Mouse (Mus musculus) neural tube, embryonic 10.5 days (tissue): ENCODE data around the gene Efcab5.

ENCODE experiments used
- DNase-seq: peaks from one replicate; pipeline ENCODE4 v3.0.0-alpha.2; 2017; ENCODE audit warnings: low spot score; ENCODE audit errors: extremely low spot score

Efcab5 gene

DNA sequence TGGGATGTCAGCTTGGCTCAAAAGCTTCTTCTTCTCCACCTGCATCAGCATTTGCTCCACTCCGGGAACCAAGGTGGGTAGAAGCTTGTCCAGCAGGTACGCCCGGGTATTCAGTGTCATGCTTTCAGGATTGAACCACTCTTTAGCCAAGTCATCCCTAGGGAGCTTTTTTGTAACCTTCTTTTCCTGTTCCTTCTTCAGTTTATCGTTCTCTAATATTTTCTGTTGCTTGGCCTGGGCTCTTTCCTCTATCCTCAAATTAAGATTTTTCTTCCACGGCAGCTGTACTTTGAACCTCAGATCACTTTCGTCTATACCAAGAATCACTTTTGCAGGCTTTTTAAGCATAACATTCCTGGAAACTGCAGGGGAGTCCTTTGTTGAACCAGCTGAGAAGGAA is at the start of gene Efcab5:
TSS of gene Efcab5 (minus strand) at position 101 of the 400 bp plus-strand sequence.
- no peak for DNase-seq

DNA sequence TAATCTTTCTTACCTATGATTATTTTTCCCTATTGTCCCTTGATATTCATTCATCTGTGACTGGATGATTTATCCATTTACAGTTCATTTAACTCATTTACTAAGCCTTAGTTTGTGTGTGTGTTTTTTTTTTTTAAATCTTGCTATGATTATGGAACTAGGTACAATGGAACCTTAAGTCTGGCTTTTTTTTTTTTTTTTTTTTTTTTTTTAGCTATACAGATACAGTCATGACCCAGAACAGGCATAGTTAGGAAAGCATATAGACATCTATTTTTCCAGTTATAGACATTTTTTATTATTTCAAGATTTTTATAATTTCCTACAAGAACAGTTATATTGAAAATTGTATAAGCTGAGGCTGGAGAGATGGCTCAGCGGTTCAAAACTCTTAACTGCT is 46.5 kb upstream of the Efcab5 start:
- no peak for DNase-seq

DNA sequence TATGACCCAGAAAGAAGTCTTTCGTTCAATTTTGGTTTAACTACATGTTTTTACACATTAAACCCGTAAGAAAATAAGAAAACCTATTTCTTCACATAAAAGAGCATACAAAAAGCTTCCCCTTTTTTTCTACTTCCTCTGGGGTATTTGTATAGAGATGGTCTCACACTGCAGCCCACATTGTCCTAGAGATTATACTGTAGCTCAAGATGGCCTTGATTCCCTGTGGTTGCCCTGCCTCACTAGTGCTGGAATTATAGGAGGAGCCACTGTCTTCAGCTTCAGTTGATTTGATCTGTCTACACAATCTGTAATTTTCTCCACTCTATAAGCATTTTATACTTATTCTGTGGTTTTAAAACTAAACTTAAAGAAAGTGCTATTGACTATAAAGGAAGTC is 42.7 kb upstream of the Efcab5 start:
- DNase-seq = no peak

DNA sequence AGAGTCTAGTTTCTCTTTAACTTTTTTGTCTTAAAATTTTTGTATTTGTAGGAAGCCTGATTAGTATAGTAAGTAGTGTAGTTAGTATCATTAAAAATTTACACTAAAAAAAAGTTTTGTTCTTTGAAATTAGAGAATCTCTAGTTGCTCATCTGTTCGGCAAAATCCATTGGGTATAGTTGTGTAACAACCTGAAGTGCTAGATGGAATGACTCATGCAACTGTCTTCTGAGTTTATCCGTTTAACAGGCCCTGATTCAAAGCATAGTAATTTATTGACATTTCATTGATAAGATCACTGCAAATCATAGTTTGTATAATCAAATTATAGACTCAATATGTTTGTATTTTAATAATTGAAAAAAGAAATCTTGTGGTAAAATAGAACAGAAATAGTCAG is 42.0 kb upstream of the Efcab5 start:
- no peak for DNase-seq

DNA sequence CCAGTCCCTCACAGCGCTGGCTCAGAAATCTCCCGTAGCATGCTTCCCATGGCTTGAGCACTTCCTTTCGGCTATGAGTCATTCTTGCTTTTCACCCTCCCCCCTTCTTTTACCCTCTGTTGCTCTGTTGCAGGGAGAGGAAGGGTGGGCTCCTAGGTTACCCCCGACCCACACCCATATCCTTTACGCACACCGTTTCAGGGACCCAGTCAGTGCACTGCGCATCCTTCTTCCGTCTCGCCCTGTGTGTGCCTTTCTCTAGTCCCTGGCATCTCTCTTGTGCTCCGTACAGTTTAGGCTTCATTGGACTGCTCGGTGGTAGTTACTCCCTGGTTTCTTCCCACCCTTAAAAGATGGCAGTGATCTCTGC is 28.0 kb upstream of the Efcab5 start:
- no peak for DNase-seq

DNA sequence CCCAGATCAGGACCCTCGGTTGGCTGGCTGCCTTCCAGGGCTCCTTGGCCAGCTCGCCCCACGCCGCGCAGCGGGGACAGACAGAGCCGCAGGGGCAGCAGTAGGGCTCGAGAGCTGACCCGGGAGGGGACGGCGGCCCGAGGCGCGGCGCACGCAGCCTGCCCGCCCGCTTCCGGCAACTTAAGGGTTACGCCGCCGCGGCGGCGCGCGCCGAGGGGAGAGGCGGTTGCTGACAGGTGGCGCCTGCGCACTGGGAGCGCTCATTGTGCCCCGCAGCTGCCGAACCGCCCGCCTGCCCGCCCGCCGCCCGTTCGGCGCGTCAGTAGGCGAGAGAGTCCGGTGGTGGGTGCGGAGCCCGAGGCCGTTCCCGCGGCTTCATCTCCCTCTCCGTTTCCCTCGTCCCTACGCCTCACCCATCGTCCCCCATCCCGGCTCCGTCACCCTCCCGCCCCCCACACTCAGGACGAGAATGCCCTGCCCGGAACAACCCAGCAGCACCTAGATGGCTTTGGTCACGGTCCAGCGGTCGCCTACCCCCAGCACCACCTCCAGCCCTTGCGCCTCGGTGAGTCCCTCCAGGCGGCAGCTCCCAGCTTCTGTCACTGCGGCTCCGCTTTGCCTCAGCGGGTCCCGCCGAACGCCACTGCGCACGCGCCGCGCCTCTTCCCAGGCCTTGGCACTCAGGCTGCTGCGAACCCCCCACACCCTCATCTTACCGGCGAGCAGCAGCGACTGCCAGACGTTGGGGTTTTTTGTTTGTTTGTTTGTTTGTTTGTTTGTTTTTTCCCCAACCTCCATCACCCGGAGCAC is 27.4 kb upstream of the Efcab5 start, which contains the start of gene Ssh2:
TSS of gene Ssh2 (plus strand) at position 337 of the 810 bp plus-strand sequence.
- peak; percentile 86 for DNase-seq

DNA sequence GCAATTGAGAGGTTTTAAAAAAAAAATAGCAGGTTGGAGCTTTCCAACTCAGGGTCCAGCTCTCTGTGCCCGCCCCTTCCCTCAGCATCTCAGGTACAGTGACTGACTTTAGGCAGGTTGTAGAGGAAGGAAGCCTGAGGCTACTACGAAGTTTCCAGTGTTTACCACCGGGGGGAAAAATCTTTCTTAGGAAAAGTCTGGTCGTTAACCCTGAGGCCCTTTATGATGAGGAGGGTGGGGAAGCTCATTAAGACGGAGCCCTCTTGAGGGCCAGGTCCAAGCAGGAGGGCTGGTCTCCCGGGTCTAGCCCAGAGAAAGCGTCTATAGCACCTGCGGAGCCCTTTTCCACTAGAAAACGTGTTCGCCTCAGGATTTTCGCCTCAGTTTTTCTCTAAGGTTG is 26.7 kb upstream of the Efcab5 start:
- no peak for DNase-seq

DNA sequence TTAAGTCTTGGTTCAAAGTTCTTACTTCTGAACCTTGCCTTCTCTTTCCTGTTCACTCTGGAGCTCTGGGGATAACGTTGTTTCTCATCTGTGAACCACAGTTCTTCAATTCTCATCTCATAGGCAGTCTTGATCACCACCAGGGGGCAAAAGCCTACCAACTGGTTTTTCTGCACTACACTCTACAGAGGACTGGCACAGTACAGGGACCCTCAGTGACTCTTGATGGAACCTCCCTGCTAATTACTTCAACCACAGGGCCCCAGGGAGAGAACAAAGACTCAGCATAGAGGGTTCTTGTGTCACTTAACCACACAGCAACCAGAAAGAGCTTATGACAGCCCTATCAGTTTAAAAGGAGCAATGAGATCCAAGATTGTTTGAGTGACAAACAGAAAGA is 26.0 kb upstream of the Efcab5 start:
- peak; percentile 51 for DNase-seq

DNA sequence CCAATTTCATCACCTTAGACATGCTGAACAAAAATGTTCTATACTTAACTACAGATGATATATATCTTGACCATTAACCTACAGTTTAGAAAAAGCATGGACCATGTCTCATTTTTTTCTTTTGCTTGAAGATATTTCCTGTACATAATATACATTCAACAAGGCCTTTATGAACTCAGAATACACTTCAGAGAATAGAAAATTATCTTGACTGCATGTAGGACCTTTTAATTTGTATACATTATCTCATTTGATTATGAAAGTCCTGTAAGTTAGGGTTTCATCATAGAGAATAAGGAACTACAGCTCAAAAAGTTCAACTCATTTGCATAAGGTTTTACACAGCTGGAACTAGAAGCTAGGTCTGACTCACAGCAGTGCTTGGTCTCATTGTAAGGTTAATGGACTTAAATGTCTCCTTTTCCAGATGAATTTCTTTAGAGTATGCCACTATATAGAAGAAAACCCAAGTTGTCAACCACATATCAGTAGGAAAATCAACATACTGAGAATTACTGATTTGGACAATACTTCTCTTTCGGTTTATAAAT is 25.4 kb upstream of the Efcab5 start:
- DNase-seq = no peak

DNA sequence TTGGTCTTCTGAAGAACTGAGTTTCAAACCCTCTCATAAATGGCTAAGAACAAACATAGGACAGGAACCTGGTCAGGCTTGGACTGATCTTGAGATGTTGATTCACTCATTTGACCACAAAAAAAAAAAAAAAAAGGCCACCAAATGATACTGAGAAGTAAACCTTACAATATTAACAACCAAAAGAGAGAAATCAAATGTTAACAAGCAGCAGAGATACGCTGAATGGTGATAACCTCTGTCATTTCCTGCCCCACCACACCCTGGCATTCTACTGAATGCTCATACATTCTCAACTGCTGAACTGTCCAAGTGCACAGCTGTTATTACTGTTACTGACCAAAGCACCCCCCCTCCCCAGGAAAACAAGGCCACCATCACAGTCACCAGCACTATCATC is 11.9 kb upstream of the Efcab5 start:
- DNase-seq = no peak

DNA sequence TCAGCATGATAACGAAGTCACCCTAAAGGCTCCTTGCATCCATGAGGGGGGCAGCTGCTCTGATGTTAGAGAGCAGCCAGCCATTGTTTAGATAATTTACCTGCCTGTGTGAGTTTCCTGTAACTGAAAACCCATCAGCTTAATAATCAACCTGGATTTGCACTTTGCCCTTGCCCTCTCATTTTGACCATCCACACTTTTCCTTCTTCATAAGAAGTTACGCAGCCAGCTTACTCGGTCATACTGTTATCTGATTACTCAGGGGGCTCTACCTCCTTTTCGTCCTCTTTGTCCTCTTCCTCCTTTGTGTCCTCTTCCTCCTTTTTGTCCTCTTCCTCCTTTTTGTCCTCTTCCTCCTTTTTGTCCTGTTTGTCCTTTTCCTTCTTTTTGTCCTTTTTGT is 10.9 kb upstream of the Efcab5 start:
- DNase-seq = no peak

DNA sequence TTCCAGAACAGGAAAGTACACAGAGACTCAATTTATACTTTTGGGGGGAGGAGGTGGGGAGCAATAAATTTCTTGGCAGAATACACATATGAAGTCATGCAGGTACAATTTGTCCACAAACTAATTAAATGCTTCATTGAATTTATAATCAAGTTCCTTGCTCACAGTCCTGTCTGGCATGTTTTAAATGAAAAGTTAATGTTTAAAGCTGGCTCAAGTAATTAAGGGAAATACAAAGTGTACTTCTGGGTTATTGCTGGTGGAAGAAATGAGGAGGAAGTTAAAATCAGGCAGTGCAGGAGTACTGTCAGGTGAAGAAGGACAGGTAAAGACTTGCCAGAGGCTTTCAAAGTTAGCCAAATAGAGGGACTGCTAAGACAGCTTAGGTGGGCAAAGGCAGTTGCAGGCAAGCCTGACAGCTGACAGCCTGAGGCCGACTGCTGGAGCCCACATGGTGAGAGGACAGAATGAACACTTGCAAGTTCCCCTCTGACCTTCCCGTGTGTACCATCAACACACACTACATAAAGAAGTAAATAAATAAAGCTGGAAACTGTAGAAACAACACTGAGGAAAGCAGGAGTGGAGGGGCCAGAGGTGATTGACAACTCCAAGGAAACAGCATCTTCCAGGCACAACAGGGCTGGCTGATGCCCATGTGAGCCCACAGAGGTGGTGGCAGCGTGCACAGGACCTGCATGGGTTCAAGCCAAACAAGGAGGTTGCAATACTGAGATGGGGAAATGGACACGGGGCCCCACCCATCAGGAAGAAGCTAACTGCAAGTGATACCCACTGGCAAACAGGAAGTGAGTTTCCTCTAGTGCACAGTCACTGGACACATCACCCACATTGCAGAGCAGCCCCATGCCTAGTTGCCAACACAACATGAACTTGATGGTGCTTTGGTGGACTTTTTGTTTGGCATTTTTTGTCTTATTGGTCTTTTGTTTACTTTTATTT is 7.7 kb upstream of the Efcab5 start:
- no peak for DNase-seq

DNA sequence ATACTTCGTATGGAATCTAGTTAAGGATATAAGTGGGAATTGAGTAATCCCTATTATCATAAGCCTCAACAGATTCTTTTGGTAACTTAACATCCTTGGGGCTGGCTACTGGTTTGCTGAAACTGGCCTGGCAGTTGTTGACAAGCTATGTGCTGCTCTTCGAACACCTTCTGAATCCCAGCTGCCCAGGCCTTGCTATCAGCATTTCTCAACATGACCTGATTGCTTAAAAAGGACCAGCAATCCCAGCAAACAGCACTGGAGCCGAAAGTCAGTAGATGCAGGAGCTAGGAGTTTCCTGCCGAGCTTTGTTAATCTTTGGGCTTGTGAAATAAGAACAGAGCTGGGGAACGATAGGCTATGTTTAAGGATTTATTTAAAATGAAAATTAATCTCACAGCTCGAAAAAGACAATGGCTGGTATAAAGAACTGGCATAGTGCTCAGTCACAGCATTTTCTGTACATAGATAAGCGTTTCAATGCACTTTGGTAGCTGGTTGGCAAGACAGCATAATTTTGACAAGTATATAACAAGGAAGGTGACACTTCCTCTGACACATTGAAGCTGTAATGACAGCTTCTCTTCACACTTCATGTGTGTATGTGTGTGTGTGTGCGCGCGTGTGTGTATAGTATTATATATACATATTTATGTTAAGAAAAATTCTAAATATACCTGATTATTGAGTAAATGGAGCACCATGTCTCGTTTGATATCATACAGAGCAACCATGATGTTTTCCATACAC is 6.8 kb upstream of the Efcab5 start:
- DNase-seq = no peak

DNA sequence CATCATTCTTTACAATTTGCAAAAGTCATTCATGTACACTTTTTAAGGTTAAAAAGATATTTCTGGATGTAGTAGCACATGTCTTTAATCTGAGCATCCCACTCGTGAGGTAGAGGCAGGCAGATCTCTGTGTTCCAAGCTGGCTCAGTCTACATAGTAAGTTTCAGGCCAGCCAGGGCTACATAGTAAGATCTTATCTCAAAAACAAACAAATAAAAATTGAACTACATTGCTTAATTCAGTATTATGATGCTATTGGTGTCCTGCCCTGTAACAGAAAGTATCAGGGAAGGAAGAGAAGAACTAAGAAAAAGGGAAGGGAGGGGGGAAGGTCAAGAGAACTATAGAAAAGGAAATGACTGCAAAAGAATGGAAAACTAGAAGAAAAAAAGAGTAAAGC is 6.0 kb upstream of the Efcab5 start:
- DNase-seq = no peak

DNA sequence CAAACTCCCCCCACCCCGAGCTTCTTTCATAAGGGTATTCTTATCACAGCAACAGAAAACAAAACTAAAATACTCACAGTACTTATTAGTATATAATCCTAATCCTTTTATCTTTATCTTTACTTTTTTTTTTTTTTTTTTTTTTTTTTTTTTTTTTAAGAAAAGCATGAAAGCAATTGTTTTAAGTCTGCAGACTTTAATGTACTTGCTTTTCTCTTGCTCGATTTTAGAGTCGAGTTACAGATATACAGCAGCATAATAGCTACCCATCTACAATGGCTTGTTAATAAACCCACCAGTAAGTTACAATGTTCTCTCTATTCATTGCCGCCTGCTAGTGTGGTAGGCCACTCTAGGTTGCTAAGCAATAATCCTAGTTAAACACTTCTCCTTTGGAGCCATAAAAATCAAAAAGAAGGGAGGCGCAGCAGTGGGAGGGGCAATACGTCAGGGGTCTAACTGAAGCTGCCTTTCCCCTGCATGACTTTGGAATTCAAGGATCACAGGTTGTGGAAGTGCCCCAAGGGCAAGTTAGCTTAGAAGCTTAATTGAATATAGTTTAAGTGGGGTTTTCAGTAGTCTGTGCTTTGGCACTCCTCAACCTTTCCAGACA is 5.3 kb upstream of the Efcab5 start:
- no peak for DNase-seq

DNA sequence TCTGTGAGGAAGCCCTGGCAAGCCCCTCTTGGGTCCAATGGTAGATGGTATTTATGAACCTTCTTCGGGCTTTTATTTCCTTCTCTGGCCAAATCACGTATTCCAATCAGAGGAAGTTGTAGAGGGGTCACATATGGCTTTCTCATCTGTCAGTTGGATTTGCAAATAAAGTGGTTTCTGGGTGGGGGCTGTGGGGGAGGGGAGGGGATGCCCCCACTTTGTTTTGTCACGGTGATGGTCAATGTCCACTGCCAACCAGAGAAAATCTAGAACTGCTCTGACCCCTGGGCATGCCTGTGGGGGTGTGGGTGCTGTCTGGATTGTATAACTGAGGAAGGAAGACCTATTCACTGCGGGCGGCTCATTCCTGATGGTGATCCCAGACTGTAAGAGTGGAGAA is 4.6 kb upstream of the Efcab5 start:
- DNase-seq = no peak

DNA sequence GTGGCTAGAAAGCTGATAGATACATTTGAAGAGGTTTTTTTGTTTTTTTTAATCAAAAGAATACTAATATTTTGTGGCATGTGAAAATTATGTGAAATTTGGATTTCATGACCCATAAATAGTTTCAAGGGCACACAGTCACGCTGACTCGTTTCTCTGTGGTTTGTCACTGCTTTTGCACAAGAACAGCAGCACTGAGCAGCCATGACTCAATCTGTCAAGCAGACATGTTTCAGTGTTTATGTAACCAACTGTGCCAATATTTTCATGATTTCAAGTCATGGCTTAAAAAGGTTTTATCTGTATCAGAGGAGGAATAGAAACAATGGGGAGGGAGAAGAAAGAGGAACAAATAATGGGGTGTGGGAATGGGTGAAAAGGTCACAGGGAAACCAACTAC is 3.8 kb downstream of the Efcab5 start:
- no peak for DNase-seq

DNA sequence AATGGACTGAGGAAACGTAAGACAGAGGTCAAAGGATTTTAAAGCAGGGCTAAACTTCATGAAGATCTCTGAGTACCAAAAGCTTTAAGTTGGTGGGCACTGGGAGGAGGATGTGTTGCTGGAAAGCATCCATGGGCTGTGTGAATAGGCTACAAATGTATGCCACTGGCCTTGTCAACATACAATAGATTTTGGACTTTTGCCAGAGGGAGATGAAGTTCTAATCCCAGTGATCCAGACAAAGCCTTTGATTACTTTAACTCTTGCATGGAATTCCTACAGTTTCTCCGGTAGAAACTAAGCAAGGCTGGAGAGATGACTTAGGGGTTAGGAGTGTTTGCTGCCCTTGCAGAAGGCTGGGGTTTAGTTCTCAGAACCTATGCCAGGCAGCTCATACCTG is 6.2 kb downstream of the Efcab5 start:
- DNase-seq = no peak

DNA sequence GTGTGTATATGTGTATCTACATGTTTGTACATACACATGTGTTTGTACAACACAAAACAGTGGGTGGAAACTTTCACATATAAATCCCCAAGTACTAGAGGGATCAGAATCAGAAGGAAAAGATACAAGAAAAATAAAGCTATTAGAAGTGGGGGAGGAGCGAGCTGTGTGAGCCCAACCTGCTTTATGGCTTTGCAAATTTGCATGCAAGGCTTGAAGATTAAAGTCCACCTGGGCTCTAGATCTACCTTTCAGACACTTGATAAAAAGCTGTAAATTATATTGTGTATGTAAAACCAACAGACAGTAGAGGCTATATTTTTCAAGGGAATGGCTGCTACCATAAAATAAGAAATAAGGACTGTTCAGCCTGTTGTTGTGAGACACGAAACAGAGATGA is 6.7 kb downstream of the Efcab5 start:
- no peak for DNase-seq

DNA sequence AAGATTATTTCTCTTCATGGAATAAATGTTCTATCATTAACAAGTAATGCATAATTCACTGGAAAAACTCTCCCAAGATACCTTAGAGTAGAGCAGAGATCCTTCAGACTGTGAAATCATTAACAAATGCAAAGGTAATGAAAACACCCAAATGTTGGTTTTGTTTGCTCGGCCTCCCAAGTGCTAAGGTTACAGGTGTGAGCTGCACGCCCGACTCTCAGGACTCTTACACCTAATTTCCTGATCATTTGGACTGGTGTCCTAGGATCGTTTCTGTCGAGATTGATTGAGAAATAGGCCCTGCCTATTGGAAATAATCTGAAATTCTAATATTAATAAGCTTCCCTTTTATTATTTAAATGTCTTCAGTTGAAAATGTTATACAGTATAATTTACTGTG is 7.2 kb downstream of the Efcab5 start:
- no peak for DNase-seq

DNA sequence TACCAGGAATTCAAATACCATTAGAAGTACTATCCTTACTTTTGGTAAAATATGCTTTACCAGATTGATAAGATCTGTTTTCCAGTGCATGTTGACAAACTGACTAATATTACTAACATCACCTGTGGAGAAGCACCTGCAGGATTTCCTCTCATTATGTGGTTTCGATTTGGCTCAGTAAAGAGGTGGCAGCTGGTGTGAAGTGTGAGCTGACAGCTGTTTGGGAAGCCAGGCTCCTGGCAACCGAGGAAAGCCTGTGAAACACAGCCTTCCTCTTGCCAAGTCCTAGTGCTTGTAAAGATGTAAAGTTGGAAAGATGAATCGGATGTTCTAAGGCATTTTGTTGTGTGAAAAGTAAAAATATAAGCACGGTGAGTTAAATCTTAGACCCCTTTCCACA is 7.9 kb downstream of the Efcab5 start:
- no peak for DNase-seq
